Mouse (Mus musculus) cerebellum, postnatal 36 days (tissue): ENCODE data around the gene Pnpla6.
"Not testable (repeated sequence)": the region's sequence is repeated elsewhere in the genome, so short reads cannot be mapped to it uniquely, and the experiment has no call there.

Experiments used
- DNase-seq, 2 experiments: peaks; one replicate each; pipeline ENCODE4 v3.0.0; 2021 to 2022; ENCODE audit warnings: mixed read lengths in 2 of 2

Gene Pnpla6

DNA sequence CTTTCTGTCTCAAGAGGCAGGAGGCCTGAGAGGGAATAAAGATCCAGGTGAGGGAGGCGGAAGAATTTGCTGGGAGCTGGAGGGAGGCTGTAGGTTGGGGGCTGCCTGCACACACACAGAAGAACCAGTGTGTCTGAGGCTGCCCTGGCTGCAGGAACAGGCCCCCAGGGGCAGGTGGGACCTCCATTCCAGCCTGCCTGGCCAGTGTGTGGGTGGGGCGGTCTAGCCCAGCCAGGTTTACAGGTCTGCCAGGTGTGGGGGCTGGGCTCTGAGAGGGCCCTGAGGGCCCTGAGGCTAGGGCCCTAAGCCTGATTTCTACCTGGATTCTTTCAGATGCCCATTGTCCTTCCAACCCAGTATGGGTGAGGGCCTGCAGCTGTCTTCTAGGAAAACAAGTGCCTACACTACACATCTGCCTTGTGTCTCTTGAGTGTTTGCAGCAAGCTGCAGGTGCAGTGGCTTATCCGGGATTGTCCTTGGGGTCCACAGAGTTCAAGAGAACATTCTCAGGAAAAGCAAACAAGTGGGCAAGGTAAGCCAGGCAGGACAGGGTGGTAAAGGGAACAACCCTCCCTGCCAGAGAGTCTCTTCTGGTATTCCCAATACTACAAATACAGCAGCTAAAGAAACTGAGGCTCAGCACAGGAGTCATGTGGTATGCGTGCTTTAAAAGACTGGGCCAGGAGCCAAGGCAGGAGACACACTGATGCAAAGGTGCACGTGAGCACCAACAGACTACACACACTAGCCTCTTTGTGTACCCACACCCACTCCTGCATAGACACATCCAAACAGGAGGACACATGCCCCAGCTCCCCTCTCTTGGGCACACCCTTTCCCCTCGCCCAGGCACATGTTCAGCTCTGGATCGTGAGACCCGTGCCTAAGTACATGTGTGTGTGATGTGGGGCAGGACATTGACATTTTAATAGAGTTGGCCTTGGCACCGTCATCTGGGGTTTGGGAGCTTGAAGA is 64.5 kb downstream of the Pnpla6 start:
- DNase-seq = no peak

DNA sequence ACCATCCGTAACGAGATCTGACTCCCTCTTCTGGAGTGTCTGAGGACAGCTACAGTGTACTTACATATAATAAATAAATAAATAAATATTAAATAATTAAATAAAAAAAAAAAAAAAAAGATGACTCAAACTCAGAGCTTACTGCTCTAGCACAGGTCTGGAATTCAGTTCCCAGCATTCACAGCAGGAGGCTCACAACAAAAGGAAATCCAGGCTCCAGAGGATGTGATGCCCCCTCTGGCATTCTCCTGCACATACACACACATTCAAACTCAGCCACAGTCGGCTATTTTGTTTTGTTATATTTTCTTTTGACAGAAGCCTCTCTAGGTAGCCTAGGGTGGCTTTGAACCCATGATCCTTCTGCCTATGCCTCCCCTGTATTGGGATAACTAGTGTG is 66.8 kb downstream of the Pnpla6 start:
- not testable (repeated sequence) for DNase-seq

DNA sequence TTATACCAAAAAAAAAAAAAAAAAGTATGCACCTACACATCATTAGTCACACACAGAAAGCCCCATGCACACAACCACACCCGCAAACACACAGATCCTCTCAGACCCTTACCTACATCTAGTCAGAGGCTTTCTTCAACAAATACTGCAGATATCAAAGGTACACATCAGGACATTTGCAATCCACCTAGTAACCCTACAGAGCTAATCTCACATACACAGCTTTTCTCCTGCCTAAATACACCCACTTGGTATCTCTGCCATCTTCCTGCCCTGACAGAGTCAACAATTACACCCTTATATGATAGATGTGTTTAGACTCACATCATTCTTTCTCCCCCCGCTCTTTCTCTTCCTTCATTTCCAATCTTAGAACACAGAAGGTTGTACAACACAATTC is 71.3 kb downstream of the Pnpla6 start:
- no peak for DNase-seq

DNA sequence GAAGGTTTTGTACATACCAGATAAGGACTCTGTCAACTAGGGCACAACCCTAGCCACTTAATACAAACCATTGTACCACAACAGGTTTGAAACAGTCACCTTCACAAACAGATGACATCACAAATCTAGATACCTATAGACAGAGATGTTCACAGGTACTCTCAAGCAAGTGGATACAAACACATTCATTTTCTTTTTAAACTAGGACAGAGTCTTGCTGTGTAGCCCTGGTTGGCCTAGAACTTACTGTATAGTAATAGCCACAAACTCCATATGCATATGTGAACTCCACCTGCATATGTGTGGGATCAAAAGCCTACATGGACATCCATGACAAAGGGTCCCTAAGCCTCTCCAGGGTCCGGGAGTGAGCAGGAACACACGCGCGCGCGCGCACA is 71.8 kb downstream of the Pnpla6 start, which contains the start of gene Camsap3:
Gene Camsap3, plus strand, starts transcription at position 301 of the 398 bp plus-strand sequence.
- no peak for DNase-seq

DNA sequence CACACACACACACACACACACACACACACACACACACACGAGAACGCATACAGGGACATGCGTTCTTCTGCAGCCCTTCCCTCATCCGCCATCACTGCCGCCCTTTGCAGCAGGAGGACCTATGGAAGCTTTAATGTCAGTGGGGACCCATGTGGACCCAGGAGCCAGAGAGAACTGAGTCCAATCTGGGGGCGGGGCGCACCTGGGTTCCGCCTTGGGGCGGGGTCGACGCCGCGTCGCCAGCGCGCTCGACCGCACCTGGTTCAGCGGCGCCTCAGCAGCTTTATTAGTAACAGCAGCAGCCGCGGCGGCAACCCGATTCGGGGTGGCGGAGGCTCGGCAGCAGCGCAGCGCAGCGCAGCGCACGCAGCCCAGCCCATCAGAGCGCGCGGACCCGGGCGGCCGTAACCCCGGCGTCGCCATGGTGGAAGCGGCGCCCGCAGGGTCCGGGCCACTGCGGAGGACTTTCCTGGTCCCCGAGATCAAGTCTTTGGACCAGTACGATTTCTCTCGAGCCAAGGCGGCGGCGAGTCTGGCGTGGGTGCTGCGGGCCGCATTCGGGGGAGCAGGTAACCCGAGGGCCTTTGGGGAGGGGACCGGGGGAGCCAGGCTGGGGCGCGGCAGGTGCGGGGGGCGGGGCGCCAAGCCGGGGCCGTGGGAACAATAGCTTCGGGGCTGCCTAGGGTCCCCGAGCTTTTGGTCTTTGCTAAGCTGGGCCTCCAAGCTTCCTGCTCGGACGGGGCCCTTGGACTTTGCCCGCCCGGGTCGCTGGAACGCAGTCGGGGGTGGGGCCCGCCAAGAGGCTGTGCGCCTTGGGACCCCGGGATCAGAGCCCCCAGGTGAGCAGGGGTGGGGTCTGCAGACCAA is 72.4 kb downstream of the Pnpla6 start:
- peak; percentile 71 to 76 for DNase-seq

DNA sequence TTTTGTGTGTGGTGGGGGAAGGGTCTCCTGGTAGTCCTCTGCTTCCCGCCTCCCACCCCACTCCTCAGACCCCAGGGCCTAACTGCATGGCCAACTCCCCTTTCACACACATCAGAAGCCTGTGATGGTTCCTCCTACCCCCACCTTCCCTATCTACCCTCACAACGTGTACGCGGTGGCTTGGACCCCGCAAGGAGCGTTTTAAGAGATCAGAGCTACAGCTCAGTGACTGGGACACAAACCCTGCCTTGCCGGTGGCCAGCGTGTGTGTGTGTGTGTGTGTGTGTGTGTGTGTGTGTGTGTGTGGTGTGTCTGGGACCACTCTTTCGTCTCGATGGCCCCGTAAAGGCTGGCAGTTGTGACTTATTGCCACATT is 73.1 kb downstream of the Pnpla6 start:
- peak in 1 of 2 experiments; percentile 34 for DNase-seq

DNA sequence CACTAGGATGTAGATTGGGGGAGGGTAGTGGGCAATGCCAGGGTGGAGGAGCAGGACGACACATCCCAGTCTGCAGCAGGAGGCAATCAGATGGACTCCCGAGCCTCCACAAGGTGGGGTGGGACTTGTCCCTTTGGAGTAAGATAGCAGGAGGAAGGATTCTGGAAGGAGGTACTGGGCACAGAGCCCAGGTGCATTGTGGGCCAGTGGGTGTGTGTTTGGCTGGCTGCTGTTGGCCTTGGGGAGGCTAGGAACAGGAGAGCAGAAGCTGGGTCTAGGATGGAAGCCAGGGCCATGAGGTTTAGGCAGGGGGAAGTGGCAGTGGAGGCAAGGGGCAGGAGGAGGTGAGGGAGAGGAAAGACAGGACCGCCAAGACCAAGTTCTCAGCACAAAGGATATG is 78.3 kb downstream of the Pnpla6 start:
- peak; percentile 35 to 43 for DNase-seq
